Mouse (Mus musculus) hindbrain, embryonic 12.5 days (tissue): ENCODE results near the gene Dcp1b. TPM values are rescaled to one million over a fixed set of nuclear protein-coding genes. Genes with fewer than 3 reads are reported as not detected.
A peak's percentile ranks its signal among the peaks of the same experiment; 100 is the strongest.

ENCODE experiments used
- ATAC-seq: fragments of 200-750 bp; cut with Nextera tagmentation; 2 replicates; pipeline ENCODE4 v1.8.0; 2017; ENCODE audit warnings: moderate TSS enrichment; ENCODE audit not compliant: low FRiP score
- H3K27ac ChIP-seq: fragments of 300-500 bp; sonication (generic); 2 replicates; pipeline ENCODE4 v1.5.1; 2016; ENCODE audit warnings: mild to moderate bottlenecking
- H3K27me3 ChIP-seq: fragments of 300-500 bp; sonication (generic); 2 replicates; pipeline ENCODE4 v1.6.1; 2016; ENCODE audit warnings: mild to moderate bottlenecking
- H3K36me3 ChIP-seq: fragments of 300-500 bp; sonication (generic); 2 replicates; pipeline ENCODE4 v1.6.1; 2016; ENCODE audit warnings: mild to moderate bottlenecking
- H3K4me1 ChIP-seq: fragments of 300-500 bp; sonication (generic); 2 replicates; pipeline ENCODE4 v1.6.1; 2016
- H3K4me2 ChIP-seq: fragments of 300-500 bp; sonication (generic); replicated peaks from 2 replicates; pipeline ENCODE4 v1.6.1; 2016; ENCODE audit warnings: mild to moderate bottlenecking
- H3K4me3 ChIP-seq: fragments of 300-500 bp; sonication (generic); 2 replicates; pipeline ENCODE4 v1.5.1; 2016; ENCODE audit warnings: mild to moderate bottlenecking
- H3K9ac ChIP-seq: fragments of 300-500 bp; sonication (generic); 2 replicates; pipeline ENCODE4 v1.6.1; 2016; ENCODE audit warnings: mild to moderate bottlenecking, moderate library complexity
- H3K9me3 ChIP-seq: fragments of 300-500 bp; sonication (generic); replicated peaks from 2 replicates; pipeline ENCODE4 v1.6.1; 2016; ENCODE audit warnings: mild to moderate bottlenecking
- WGBS: fragments of 180-500 bp; shearing (Covaris S2); methylation state at CpG from one replicate; pipeline ENCODE4 v1.1.7; 2016; 5-methylcytosine and 5-hydroxymethylcytosine counted together
- polyA plus RNA-seq: library from polyadenylated mRNA; unstranded; fragments of >200 nt; fragmentation: Nextera tagmentation; extraction: Ambion mirVana; gene quantifications from 2 replicates; pipeline ENCODE4 v1.2.1, GENCODE M21; 2016

The Dcp1b gene
- polyA plus RNA-seq, 1 experiment from 2014 or later, result 12.7 TPM

DNA sequence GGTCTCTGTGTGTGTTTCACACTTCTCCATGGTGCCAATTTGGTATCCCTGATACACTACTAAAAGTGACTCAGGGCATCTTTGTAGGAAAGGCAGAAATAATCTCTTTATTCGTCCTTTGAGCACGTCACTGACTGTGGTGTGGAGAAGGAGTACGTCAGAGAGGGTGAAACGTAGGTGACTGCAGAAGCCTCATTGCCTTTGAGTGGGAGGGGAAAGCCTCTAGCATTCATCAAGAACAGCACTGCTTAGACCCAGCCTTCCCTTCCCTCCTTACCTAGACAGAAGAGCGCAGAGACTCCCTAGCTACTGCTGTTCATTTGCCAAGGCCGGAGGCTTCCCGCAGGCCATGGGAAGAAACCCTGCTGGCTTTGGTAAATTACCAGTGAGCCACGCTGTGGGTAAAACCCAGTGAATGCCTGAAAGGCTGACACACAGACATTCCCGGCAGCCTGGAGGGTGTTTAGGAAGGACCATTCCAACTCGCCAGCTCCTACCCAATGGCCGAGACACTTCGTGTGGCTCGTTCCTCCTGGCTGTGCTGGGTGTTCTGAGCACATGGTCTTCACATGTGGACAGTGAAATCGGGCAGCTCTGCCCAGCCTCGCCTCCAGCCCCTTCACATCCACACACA lies 44.3 kb downstream of the Dcp1b start:
- no peak overlapping the region for H3K4me2 ChIP-seq
- no peaks in the 10 kb centered on the region for H3K4me1 ChIP-seq
- H3K9ac ChIP-seq, result no peak overlapping the region
- ATAC-seq, result no peak
- H3K4me3 ChIP-seq, result no peak overlapping the region
- H3K36me3 ChIP-seq, result peaks cover 42% of the 10 kb centered on the region
- H3K27ac ChIP-seq, result no peak overlapping the region
- no peaks in the 10 kb centered on the region for H3K9me3 ChIP-seq
- no peaks in the 10 kb centered on the region for H3K27me3 ChIP-seq
- 72% methylated on average over 15 of the region's 15 CpGs for WGBS

DNA sequence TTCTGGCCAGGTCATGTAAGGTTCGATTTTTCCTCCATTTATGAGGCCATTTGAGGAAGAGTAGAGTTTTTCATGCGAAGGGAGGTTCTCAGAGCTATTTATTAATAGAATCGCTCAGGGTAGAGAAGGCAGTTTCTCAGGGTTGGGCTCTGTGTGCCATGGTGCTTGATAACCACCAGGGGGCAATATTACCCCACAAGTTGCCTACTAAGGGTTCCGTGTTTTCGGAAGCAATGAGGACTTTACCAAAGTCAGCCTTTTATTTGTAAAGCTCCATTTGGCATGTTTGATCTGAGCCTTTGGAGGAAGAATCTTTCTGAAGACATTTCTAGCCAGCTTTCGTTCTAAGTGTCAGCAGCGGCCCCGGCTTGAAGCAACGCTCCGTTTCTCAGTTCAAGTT lies 45.2 kb downstream of the Dcp1b start:
- Histone ChIP-seq H3K4me1 (0 out of 2 replicates have a peak, but pooled peaks cover 3% of the 10 kb centered on the region), H3K27me3 (no peaks in the 10 kb centered on the region), H3K4me2 (no peak overlapping the region), H3K9me3 (no peaks in the 10 kb centered on the region), H3K9ac (no peak overlapping the region), H3K36me3 (peaks cover 33% of the 10 kb centered on the region), H3K27ac (no peak overlapping the region), H3K4me3 (no peak overlapping the region)
- 54% methylated on average over 10 of the region's 10 CpGs for WGBS
- no peak for ATAC-seq

DNA sequence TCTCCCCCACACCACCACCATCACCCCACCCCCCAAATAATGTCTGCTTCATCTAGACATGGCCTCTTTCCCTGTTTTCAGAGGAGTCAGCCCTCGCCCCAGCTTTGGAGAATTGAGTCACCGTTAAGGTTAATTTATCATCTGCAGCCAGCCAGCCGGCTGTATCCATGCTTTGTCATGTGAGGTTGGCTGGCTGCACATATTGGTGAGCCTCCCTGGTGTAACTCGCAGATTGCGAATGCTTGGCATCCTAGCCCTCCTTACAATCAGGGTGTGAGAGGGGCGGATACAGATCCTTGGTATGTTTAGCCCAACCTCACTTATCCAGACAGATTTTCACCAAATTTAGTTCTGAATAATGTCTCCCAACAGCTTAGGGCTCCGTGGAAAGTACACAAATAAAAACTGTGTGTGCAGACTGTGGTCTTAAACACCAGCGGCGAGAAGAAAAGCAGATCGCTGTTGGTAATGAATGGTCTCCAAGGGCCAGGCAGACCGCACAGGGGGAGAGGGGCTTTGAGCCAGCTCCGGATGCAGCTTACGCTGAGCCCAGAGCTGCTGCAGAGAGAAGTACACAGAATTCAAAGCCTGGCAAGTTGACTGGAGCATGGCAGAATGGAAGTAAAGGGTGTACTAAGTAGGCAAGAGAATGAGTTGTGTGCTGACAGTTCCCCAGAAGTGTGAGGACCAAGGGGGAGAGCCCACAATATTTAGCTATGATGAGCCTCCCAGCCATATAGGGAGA lies 49.6 kb downstream of the Dcp1b start:
- 0 out of 2 replicates have a peak, but pooled peaks have one; percentile 50 for ATAC-seq
- Histone ChIP-seq H3K4me1 (0 out of 2 replicates have a peak, but pooled peaks cover 3% of the 10 kb centered on the region), H3K27ac (peak overlapping the region; percentile 36; the same call in 1 of the 2 replicates), H3K4me3 (no peak overlapping the region), H3K27me3 (no peaks in the 10 kb centered on the region), H3K36me3 (peaks cover 11% of the 10 kb centered on the region), H3K9ac (no peak overlapping the region), H3K9me3 (no peaks in the 10 kb centered on the region), H3K4me2 (no peak overlapping the region)
- WGBS, result 61% methylated on average over 13 of the region's 13 CpGs

DNA sequence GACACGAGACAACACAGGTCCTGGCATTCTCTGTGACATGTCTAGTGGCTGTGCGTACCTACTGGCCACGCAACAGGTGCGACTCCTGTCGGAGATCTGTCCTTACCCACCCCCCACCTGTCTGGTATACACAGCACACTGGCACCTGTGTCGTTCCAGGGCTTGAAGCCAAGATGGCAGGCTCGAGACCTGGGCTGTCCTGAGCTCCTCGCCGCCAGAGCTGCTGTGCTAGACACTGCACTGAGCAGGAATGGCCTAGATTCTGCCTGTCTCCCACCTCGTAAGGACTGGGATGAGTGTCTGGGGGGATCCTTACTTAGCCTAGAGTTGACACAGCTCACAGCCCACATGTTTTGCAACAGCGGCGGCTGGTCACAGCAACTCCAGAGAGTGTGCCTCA lies 50.2 kb downstream of the Dcp1b start:
- H3K9ac ChIP-seq, result no peak overlapping the region

DNA sequence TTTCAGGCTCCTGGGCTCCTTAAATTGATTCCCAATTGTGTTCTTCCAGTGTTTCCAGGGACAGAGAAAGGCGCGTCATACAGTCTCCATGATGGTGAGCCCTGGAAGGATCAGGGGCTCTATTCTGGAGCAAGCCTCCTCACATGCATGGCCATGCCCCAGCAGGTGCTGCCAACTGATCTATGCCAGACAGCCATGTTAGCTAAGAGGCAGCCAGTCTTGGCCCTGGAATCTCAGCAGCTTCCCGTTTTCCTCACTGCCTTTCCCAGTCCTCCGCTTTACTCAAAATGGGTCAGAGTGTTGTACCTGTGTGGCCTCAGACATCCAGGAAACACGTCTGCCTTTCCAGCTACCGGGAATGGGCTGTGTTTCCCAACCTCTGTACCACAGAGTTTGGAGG lies 50.7 kb downstream of the Dcp1b start:
- no peak for ATAC-seq
- Histone ChIP-seq H3K27ac (no peak overlapping the region), H3K27me3 (no peaks in the 10 kb centered on the region), H3K4me2 (no peak overlapping the region), H3K36me3 (peaks cover 11% of the 10 kb centered on the region), H3K4me3 (no peak overlapping the region), H3K4me1 (0 out of 2 replicates have a peak, but pooled peaks cover 3% of the 10 kb centered on the region), H3K9ac (no peak overlapping the region), H3K9me3 (no peaks in the 10 kb centered on the region)
- WGBS, result 90% methylated on average over 6 of the region's 6 CpGs

More for the DNA sequence above, 50.2 kb downstream of the Dcp1b start:
- no peak overlapping the region for H3K4me2 ChIP-seq
- no peak overlapping the region for H3K27ac ChIP-seq
- 90% methylated on average over 12 of the region's 12 CpGs for WGBS
- H3K4me3 ChIP-seq, result no peak overlapping the region
- H3K36me3 ChIP-seq, result peaks cover 11% of the 10 kb centered on the region
- no peaks in the 10 kb centered on the region for H3K27me3 ChIP-seq
- 0 out of 2 replicates have a peak, but pooled peaks have one; percentile 27 for ATAC-seq
- no peaks in the 10 kb centered on the region for H3K9me3 ChIP-seq
- H3K4me1 ChIP-seq, result 0 out of 2 replicates have a peak, but pooled peaks cover 3% of the 10 kb centered on the region

DNA sequence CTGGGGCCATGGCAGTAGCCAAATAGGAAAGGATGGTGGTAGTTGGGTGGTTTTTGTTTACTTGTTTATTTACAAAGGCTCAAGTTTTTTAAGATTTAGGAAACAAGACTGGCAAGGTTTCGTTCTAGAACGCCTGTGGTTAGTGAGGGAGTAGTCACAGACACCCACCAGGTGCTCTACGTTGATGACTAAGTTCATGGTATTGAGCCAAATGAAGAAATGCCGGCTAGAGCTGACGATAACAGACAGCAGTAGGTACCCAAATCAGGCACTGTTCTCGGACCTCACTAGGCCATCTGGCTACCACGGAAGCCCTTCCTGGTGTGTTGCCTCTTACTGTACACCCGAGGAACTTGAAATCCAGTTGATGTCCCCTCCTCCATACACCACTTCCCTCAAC lies 51.9 kb downstream of the Dcp1b start:
- Histone ChIP-seq H3K4me3 (no peak overlapping the region), H3K27me3 (no peaks in the 10 kb centered on the region), H3K9ac (no peak overlapping the region), H3K36me3 (peaks cover 3% of the 10 kb centered on the region; the same call in 1 of the 2 replicates), H3K27ac (no peak overlapping the region), H3K4me2 (no peak overlapping the region), H3K9me3 (no peaks in the 10 kb centered on the region), H3K4me1 (0 out of 2 replicates have a peak, but pooled peaks cover 3% of the 10 kb centered on the region)
- ATAC-seq, result no peak
- 91% methylated on average over 8 of the region's 8 CpGs for WGBS

DNA sequence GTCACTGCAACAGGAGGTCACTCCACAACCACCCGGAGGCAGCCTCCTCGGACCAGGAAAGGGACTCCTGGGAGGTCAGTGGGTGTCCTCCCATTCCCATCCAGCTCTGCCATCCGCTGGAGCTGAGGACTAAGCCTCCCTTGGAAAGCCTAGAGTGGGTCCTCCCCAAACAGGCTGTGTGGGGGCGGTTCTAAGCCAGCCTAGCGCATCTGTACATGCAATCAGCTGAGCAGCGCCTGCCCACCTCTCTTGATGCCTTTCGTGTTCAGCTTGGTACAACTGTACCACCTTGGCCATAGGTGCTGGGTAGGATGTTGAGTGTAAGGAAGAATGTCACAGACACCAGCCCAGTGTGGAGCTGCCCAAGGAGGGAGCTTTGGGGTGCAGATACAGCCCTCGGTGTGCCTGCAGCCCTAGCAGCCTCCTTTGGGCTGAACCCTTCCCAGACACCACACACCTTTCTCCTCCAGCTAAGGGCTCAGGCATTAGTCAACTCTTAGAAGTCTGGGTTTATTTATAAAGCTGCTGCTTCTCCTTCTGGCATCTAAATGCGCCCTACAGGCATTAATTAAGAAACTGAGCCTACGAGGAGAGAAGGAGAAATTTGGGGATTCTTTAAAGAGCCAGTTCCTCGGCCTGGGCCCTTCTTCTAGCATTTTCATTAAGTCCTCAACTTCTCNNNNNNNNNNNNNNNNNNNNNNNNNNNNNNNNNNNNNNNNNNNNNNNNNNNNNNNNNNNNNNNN lies 54.0 kb downstream of the Dcp1b start:
- Histone ChIP-seq H3K4me1 (0 out of 2 replicates have a peak, but pooled peaks cover 3% of the 10 kb centered on the region), H3K27me3 (no peaks in the 10 kb centered on the region), H3K27ac (no peak overlapping the region), H3K4me2 (no peak overlapping the region), H3K4me3 (no peak overlapping the region), H3K9ac (no peak overlapping the region), H3K9me3 (no peaks in the 10 kb centered on the region), H3K36me3 (no peaks in the 10 kb centered on the region)
- WGBS, result 83% methylated on average over 11 of the region's 11 CpGs
- ATAC-seq, result no peak

DNA sequence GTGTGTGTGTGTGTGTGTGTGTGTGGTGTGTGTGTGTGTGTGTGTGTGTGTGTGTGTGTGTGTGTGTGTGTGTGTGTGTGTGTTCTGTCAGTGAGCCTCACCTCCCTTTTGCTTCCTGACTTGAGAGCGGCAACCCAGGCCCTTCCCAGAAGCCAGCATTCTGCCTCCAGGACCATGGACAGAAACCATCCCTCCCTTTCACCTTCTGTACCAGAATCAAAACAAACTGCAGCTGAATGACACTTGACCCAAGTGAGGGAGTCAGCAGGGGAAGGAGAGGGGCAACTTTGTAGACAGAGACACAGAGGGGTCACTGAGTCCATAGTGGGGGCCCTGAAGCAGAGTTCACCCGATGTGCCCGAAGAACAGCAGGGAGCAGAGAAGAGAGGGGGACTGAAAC lies 58.0 kb downstream of the Dcp1b start:
- no peak overlapping the region for H3K9ac ChIP-seq
- 0 out of 2 replicates have a peak, but pooled peaks cover 2% of the 10 kb centered on the region for H3K4me1 ChIP-seq
- no peak overlapping the region for H3K27ac ChIP-seq
- no peak overlapping the region for H3K4me3 ChIP-seq
- H3K36me3 ChIP-seq, result no peaks in the 10 kb centered on the region
- ATAC-seq, result no peak
- no peak overlapping the region for H3K4me2 ChIP-seq
- WGBS, result 42% methylated on average over 3 of the region's 3 CpGs
- no peaks in the 10 kb centered on the region for H3K27me3 ChIP-seq
- no peaks in the 10 kb centered on the region for H3K9me3 ChIP-seq

DNA sequence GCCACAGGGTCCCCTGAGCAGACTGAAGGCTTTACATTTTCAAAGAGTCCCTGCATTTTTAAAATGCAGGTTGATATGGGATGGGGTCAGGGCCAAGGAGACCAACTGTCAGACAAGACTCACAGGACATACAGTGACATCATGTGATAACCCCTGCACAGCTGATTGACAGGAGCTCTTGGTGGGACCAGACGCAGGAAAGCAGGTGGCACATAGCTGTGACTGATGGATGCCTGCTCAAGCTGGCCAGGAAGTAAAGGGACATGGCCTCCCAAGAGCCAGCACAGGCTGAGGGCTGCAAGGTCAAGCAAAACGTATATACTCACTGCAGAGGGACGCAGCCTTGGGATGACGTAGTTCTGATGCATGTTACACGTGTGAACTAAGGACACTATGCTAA lies 60.4 kb downstream of the Dcp1b start:
- Histone ChIP-seq H3K27ac (no peak overlapping the region), H3K27me3 (no peaks in the 10 kb centered on the region), H3K9me3 (no peaks in the 10 kb centered on the region), H3K4me1 (0 out of 2 replicates have a peak, but pooled peaks cover 2% of the 10 kb centered on the region), H3K9ac (no peak overlapping the region), H3K4me3 (no peak overlapping the region), H3K36me3 (no peaks in the 10 kb centered on the region), H3K4me2 (no peak overlapping the region)
- 72% methylated on average over 5 of the region's 5 CpGs for WGBS
- ATAC-seq, result no peak

DNA sequence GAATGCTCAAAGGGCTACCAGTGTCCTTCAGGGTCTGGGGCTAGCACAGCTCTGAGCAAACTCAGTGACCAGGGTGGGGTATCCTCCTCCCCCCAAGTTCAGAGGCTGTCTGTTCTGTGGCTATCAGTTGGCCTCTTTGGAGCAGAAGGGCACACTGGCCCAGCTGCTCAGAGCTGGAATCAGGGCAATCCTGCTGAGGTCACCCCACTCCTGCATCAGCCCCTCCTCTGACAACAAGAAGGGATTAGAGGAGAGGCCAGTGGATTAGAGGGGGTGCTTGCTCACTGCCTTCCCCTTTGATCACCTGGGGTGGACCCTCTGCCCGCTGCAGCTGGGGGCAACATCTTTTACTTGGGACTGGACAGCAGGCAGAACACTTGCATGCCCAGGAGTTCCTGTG lies 61.2 kb downstream of the Dcp1b start, which contains the start of gene Cacna2d4:
Gene Cacna2d4 (plus strand): TSS at position 286 of the 400 bp plus-strand sequence.
- Histone ChIP-seq H3K27me3 (no peaks in the 10 kb centered on the region), H3K4me2 (no peak within 1 kb of the TSS), H3K27ac (no peak within 1 kb of the TSS), H3K4me3 (no peak within 1 kb of the TSS), H3K4me1 (peaks cover 8% of the 10 kb centered on the region), H3K9ac (no peak within 1 kb of the TSS), H3K9me3 (no peaks in the 10 kb centered on the region), H3K36me3 (no peaks in the 10 kb centered on the region)
- WGBS, result 55% methylated on average over 1 of the region's 1 CpGs
- no peak for ATAC-seq

DNA sequence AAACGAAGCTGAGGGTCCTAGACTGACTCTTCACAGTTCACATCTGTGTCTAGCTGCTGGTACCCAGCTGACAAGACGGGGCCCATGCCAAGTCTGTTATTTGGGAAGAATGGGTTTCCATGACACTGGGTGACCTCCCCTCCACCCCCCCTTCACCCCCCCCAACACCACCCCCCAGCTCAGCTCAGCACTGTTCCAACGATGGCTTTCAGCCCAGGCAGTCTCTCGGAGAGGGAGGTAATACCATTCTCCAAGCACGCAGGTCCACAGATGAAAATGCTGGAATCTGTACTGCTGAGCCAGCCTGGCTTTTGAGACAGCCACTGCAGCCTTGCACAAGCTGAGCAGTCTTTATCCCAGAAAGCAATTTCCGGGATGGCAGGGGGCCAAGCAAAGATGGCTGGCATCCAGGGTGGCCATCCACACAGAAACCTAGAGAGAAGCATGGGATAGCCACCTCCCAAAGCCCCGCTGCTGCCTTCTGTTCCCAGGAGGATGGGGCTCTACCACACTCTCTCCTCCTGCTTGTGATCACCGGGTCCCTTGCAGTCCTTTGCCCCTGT lies 62.5 kb downstream of the Dcp1b start:
- H3K27ac ChIP-seq, result peak overlapping the region; percentile 55; the same call in 1 of the 2 replicates
- peak; percentile 72 for ATAC-seq
- no peak overlapping the region for H3K4me2 ChIP-seq
- H3K4me3 ChIP-seq, result no peak overlapping the region
- H3K27me3 ChIP-seq, result no peaks in the 10 kb centered on the region
- H3K36me3 ChIP-seq, result no peaks in the 10 kb centered on the region
- H3K9ac ChIP-seq, result no peak overlapping the region
- no peaks in the 10 kb centered on the region for H3K9me3 ChIP-seq
- WGBS, result 56% methylated on average over 8 of the region's 8 CpGs
- peaks cover 11% of the 10 kb centered on the region for H3K4me1 ChIP-seq
